Mouse (Mus musculus) layer of hippocampus, adult 8-10 months (tissue): ENCODE results near the gene Srpk3. TPM values are rescaled to one million over a fixed set of nuclear protein-coding genes. Genes with fewer than 3 reads are reported as not detected.
"Not testable (repeated sequence)": the region's sequence is repeated elsewhere in the genome, so short reads cannot be mapped to it uniquely, and the experiment has no call there.

Experiments
- DNase-seq, 2 experiments: peaks; one replicate each; pipeline ENCODE4 v3.0.0; 2022; ENCODE audit warnings: low spot score in 2 of 2
- total RNA-seq, 4 experiments: library from RNA; stranded (reverse); gene quantifications; 2 replicates each; pipeline ENCODE4 v1.2.4; 2022

Srpk3 gene
- total RNA-seq: 10 to 100 TPM in 1 of 4 experiments, 1 to 10 TPM in 3; 7.5 to 10.4 (median 8.1) TPM

GRCm38 (mm10) chrX:73774168-73774760 lies at the start of gene Srpk3:
Gene Srpk3 (plus strand): TSS chrX:73774405.
- no peak for DNase-seq

- no peak for DNase-seq
Observed at GRCm38 (mm10) chrX:73730908-73731307, 43.3 kb upstream of the Srpk3 start.

GRCm38 (mm10) chrX:73738155-73738554 lies 36.0 kb upstream of the Srpk3 start:
- DNase-seq: no peak

- DNase-seq: no peak
Observed at GRCm38 (mm10) chrX:73739151-73739550, 35.1 kb upstream of the Srpk3 start.

GRCm38 (mm10) chrX:73739841-73740240 lies 34.4 kb upstream of the Srpk3 start:
- DNase-seq: not testable (repeated sequence)

- DNase-seq: no peak
Observed at GRCm38 (mm10) chrX:73744774-73745481, 29.3 kb upstream of the Srpk3 start.

- no peak for DNase-seq
Observed at GRCm38 (mm10) chrX:73748977-73749376, 25.2 kb upstream of the Srpk3 start.

GRCm38 (mm10) chrX:73756334-73757140 lies 17.7 kb upstream of the Srpk3 start, which contains the start of gene Plxnb3:
Gene Plxnb3 (plus strand): TSS chrX:73757090.
- DNase-seq: peak; percentile 35 to 44

GRCm38 (mm10) chrX:73758611-73759290 lies 15.5 kb upstream of the Srpk3 start:
- DNase-seq: peak in 1 of 2 experiments; percentile 44

GRCm38 (mm10) chrX:73765311-73765710 lies 8.9 kb upstream of the Srpk3 start:
- no peak for DNase-seq

- peak in 1 of 2 experiments; percentile 2 for DNase-seq
Observed at GRCm38 (mm10) chrX:73767267-73767666, 6.9 kb upstream of the Srpk3 start.

- no peak for DNase-seq
Observed at GRCm38 (mm10) chrX:73774802-73775483, 738 bp downstream of the Srpk3 start.

- no peak for DNase-seq
Observed at GRCm38 (mm10) chrX:73782227-73782626, 8.0 kb downstream of the Srpk3 start.

GRCm38 (mm10) chrX:73785666-73786065 lies 11.5 kb downstream of the Srpk3 start:
- no peak for DNase-seq

GRCm38 (mm10) chrX:73786364-73787224 lies 12.4 kb downstream of the Srpk3 start, which contains the start of the genes Idh3g and Ssr4:
Gene Idh3g (minus strand): TSS chrX:73786897.
Gene Ssr4 (plus strand): TSS chrX:73787028.
- peak; percentile 93 to 95 for DNase-seq

GRCm38 (mm10) chrX:73787225-73787558 lies 13.0 kb downstream of the Srpk3 start:
- no peak for DNase-seq

- no peak for DNase-seq
Observed at GRCm38 (mm10) chrX:73788501-73788900, 14.3 kb downstream of the Srpk3 start.

GRCm38 (mm10) chrX:73793039-73793438 lies 18.8 kb downstream of the Srpk3 start:
- DNase-seq: no peak

- DNase-seq: no peak
Observed at GRCm38 (mm10) chrX:73793505-73793904, 19.3 kb downstream of the Srpk3 start.

GRCm38 (mm10) chrX:73797511-73797910 lies 23.3 kb downstream of the Srpk3 start:
- DNase-seq: no peak
